Mouse (Mus musculus) neural tube, embryonic 10.5 days (tissue): ENCODE measurements around the gene Prkg2.

Experiments
- DNase-seq: peaks from one replicate; pipeline ENCODE4 v3.0.0-alpha.2; 2017; ENCODE audit warnings: low spot score; ENCODE audit errors: extremely low spot score

Gene Prkg2

GRCm38 (mm10) chr5:98902339-98902738 lies 134.8 kb downstream of the Prkg2 start:
- no peak for DNase-seq

- no peak for DNase-seq
These were observed 136.2 kb downstream of the Prkg2 start for GRCm38 (mm10) chr5:98900926-98901325.

GRCm38 (mm10) chr5:98897946-98898345 lies 139.2 kb downstream of the Prkg2 start:
- DNase-seq, result no peak

GRCm38 (mm10) chr5:98894281-98894680 lies 142.9 kb downstream of the Prkg2 start:
- no peak for DNase-seq

- DNase-seq, result no peak
These were observed 146.6 kb downstream of the Prkg2 start for GRCm38 (mm10) chr5:98890544-98891050.

GRCm38 (mm10) chr5:98882096-98882495 lies 155.1 kb downstream of the Prkg2 start:
- no peak for DNase-seq
